Mouse (Mus musculus): ENCODE data around the gene Msn.
"Not testable (repeated sequence)": the region's sequence is repeated elsewhere in the genome, so short reads cannot be mapped to it uniquely, and the experiment has no call there.

The Msn gene

GRCm38 (mm10) chrX:96148217-96148616 is 52.4 kb downstream of the Msn start:
- no peak for DNase-seq

DNA sequence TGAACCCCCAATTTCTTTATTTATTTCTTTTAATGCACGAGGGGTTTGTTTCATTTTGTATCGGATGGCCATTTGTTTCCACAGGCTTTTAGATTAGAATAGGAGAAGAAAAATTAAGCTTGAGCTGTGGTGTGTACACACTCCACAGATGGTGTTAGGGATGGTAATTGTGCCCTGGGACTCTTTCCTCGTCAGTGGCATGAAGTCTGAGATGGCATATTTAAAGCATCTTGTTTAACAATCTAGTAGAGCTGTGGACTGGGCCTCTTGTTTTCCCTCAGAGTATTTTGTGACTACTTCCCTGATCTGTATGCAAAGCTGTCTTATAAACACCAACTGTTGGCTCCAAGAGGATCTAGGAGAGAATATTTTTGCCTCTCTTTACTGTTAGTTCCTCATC is 57.5 kb downstream of the Msn start:
- DNase-seq, result no peak

- DNase-seq, result no peak
Observed at GRCm38 (mm10) chrX:96157936-96158335, 62.1 kb downstream of the Msn start.

DNA sequence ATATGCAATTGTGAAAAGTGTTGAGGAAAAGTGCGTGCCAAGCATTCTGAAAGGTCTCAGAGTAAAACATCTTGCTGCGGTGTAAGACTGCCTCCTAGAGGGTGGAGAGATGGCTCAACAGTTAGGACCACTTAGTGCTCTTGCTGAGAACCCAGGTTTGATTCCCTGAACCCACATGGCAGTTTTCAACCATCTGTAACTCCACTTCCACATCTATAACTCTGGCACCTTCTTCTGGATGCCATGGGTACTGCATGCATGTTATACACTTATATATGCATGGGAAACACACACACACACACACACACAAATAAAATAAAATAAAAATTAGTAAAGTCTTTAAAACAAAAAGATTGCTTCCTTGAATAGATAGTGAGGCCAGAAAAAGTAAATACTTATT is 66.7 kb downstream of the Msn start:
- no peak for DNase-seq

GRCm38 (mm10) chrX:96171645-96172388 is 76.0 kb downstream of the Msn start:
- peak; percentile 20 for DNase-seq

- peak; percentile 40 for DNase-seq
Observed at GRCm38 (mm10) chrX:96178437-96178836, 82.6 kb downstream of the Msn start.

GRCm38 (mm10) chrX:96184100-96184732 is 88.4 kb downstream of the Msn start:
- DNase-seq, result no peak

DNA sequence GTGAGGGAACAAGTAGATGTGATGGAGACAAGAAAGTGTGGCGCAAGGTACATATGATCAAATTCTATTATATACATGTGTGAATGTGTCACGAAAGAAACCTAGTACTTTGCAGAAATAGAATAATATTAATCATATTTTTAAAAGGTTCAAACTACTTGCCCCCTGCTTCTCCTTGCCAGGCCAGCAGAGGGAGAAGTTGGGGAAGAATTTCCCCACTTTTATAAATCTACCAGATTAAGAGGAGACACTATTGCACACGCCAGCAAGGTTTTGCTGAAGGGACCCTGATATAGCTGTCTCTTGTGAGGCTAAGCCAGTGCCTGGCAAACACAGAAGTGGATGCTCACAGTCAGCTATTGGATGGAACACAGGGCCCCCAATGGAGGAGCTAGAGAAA is 109.3 kb downstream of the Msn start:
- DNase-seq, result not testable (repeated sequence)

DNA sequence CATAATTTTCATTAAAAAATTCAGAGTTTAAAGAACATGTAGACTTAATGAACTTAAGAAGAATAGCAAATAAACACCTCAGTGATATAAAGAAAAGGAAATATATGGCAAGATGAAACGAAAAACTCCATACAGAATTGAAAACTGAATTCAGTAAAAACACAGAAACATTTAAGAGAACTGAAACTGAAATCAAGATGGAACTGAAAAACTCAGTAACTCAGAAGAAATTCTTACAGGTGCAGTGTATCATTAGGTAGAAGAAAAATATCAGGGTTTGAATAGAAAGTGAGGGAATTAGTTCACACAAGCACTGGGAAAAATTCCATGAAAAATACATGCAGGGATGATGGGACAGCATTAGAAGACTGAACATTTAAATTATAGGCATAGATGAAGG is 111.0 kb downstream of the Msn start:
- no peak for DNase-seq

DNA sequence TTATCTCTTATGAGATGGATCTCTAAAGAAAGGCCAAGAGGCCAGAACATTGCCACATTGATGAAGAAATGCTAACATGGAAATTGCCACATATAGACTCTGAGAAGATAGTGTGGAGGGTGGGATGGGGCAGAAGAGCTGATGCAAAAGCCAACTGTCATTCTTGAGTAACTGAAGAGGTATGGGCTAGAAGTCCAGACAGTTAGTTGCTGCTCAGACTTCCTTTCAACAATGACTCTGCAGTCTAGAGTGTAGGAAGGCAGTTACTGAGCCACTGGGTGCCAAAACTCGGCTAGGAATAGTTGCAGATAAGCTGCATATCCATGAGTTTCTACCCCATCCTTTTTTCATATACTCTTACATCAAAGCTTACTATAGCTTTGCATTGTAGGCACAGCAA is 122.2 kb downstream of the Msn start:
- DNase-seq, result no peak
